Comparison of ENCODE assay signal across 8 mouse cellular contexts in the genomic region with DNA sequence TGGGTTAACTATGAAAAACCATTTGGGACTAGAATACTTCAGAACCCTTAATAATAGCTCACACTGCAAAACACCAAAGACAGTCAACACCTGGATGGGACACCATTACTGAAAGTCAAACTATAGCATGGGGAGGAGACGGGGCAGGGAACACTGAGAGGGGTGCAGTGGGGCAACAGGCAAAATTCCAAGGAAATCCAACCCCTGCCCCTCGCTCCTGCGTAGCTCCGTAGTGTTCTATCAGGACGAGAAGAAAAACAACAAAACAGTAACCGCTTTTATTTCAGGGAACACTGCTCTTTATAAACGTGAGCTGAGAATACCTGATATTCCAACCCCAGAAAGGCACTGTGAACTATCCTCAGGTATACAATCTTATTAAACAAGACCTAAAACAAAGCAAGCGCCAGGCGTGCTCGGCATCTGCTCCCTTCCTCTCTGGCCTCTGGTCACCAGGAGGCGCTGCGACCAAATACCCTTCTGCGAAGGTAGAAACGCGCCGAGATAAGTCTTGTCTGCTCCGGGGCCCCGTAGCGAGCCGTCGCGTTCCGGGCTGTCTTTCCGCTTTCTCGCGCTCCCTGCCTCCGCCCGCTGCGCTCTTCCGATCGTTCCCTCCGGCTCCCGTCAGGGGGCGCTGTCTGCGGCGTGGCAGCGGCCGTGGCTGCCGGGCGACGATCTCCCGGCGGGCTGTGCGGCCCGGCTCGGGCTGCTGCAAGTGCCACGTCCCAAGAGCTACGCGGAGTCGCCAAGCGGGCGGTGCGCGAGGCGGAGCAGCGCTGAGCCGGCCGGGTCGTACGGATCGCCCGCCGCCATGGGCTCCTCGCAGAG. TPM values are rescaled to one million over a fixed set of nuclear protein-coding genes. Genes with fewer than 3 reads are reported as not detected.
A peak's percentile ranks its signal among the peaks of the same experiment; 100 is the strongest.
DNase-seq lines count a peak whose midpoint lies in the region; ATAC-seq and TF ChIP-seq lines count a peak whose summit lies in the region.

Gorasp2 (plus strand) TSS at position 690 of the 828 bp plus-strand sequence.

- ATAC-seq in common myeloid progenitor, adult 5-6 weeks (replicated peaks; ENCODE audit: low read depth, poor library complexity, severe bottlenecking), result peak; percentile 94
- ATAC-seq in hindbrain, postnatal 0 days, result peak; percentile 97
- peak; percentile 96 for ATAC-seq in megakaryocyte, adult 5-6 weeks (ENCODE audit: poor library complexity, severe bottlenecking)

- TF ChIP-seq CTCF in gastrocnemius, adult 2 months (IDR thresholded peaks at IDR 0.05), result peak; percentile 99
- peak; percentile 86 for TF ChIP-seq CTCF in hindbrain, postnatal 0 days (IDR thresholded peaks at IDR 0.05; ENCODE audit: low read depth)
- peak; percentile 100 for TF ChIP-seq CTCF in left cerebral cortex, adult 2 months (IDR thresholded peaks at IDR 0.05)

- peak within 1 kb of the TSS; percentile 92 for H3K4me2 ChIP-seq in hindbrain, postnatal 0 days (ENCODE audit: low read depth, low read length)

- no peaks in the 10 kb centered on the region for H3K36me3 ChIP-seq in hindbrain, postnatal 0 days (ENCODE audit: insufficient read depth, low read length)

- intact Hi-C loops in gastrocnemius, adult 2 months (cut with DNase I), result no loop called here
- intact Hi-C loops in left cerebral cortex, adult 2 months (cut with DNase I), result no loop called here

- peak within 1 kb of the TSS; percentile 77 for H3K4me3 ChIP-seq in gastrocnemius, adult 2 months
- H3K4me3 ChIP-seq in hindbrain, postnatal 0 days (ENCODE audit: low read length), result peak within 1 kb of the TSS; percentile 91
- H3K4me3 ChIP-seq in left cerebral cortex, adult 2 months, result peak within 1 kb of the TSS; percentile 74

- H3K27ac ChIP-seq in gastrocnemius, adult 2 months, result peak within 1 kb of the TSS; percentile 95
- peak within 1 kb of the TSS; percentile 92 for H3K27ac ChIP-seq in hindbrain, postnatal 0 days
- peak within 1 kb of the TSS; percentile 91 for H3K27ac ChIP-seq in left cerebral cortex, adult 2 months

- WGBS in hindbrain, postnatal 0 days, result 2% methylated on average over 64 of the region's 64 CpGs

- H3K9me3 ChIP-seq in hindbrain, postnatal 0 days (ENCODE audit: low read length), result no peaks in the 10 kb centered on the region

- DNase-seq in ZHBTc4 (ENCODE audit: low read depth, low spot score), result peak; percentile 98
- peak; percentile 97 for DNase-seq in gastrocnemius, adult 2 months
- peak; percentile 98 for DNase-seq in hindbrain, postnatal 0 days (ENCODE audit: low spot score)
- peak; percentile 97 for DNase-seq in left cerebral cortex, adult 2 months (ENCODE audit: extremely low spot score in 1 of 2, low spot score in 2 of 2)
- peak; percentile 96 to 98 for DNase-seq in right cerebral cortex, adult 2 months (ENCODE audit: low spot score in 2 of 2)
- peak; percentile 98 for DNase-seq in urinary bladder, postnatal 14 days (ENCODE audit: low spot score)

- peak within 1 kb of the TSS; percentile 95 for H3K9ac ChIP-seq in hindbrain, postnatal 0 days (replicated peaks; ENCODE audit: low read length)

- no peaks in the 10 kb centered on the region for H3K27me3 ChIP-seq in hindbrain, postnatal 0 days (ENCODE audit: insufficient read depth, low read length)

- 0 out of 2 replicates have a peak, but pooled peaks cover 12% of the 10 kb centered on the region for H3K4me1 ChIP-seq in hindbrain, postnatal 0 days (ENCODE audit: insufficient read depth, low read length)

RNA-seq across cellular contexts. Expression of gene Gorasp2, which starts in this region (rescaled TPM):
- 44.0 and 53.1 TPM in 2 replicates for total RNA-seq in common myeloid progenitor, adult 5-6 weeks (2017)
- 10 to 100 TPM; 77.9 to 78.6 TPM for total RNA-seq in gastrocnemius, adult 2 months (2021)
- total RNA-seq in hindbrain, postnatal 0 days (2014; rRNA removed), result 82.6 and 84.0 TPM in 2 replicates
- polyA plus RNA-seq in hindbrain, postnatal 0 days (2015; fragmentation: Nextera tagmentation; extraction: Ambion mirVana), result 136 and 144 TPM in 2 replicates
- 10 to 100 TPM; 92.7 to 96.6 TPM for total RNA-seq in left cerebral cortex, adult 2 months (2021)
- total RNA-seq in megakaryocyte, adult 5-6 weeks (2015), result 130 and 146 TPM in 2 replicates
- 46.2 and 51.1 TPM in 2 replicates for total RNA-seq in megakaryocyte, adult 5-6 weeks (2017)

Comparison
In these comparisons a context has a peak if more than half of its experiments do, and no peak if none do; other contexts are left out.
1. Peak in every context shown above with its lines: DNase-seq, ATAC-seq, H3K4me3 ChIP-seq and H3K27ac ChIP-seq.